Mouse (Mus musculus): ENCODE data around the gene Mmp11.

GRCm38 (mm10) chr10:75895730-75896129 is 40.6 kb downstream of the Mmp11 start:
- TF ChIP-seq POLR2A (IDR thresholded peaks at IDR 0.05; ENCODE audit: borderline replicate concordance, low read depth, low read length) (no peak), CTCF (IDR thresholded peaks at IDR 0.05; ENCODE audit: low read depth, low read length) (no peak)

Measured in bone marrow macrophage, adult 2 months (primary cell).